ENCODE assay signal across 8 mouse cellular contexts in genomic region chr9:107298059-107298780, GRCm38 (mm10). TPM values are rescaled to one million over a fixed set of nuclear protein-coding genes. Genes with fewer than 3 reads are reported as not detected.
DNase-seq lines count a peak whose midpoint lies in the region; ATAC-seq and TF ChIP-seq lines count a peak whose summit lies in the region.

No protein-coding gene starts in this region.

- peaks cover 17% of the 10 kb centered on the region for H3K4me1 ChIP-seq in forebrain, embryonic 13.5 days
- peaks cover 30% of the 10 kb centered on the region for H3K4me1 ChIP-seq in kidney, adult 2 months (ENCODE audit: control insufficient read depth, insufficient read depth, low read length)
- peaks cover 19% of the 10 kb centered on the region; the same call in 1 of the 2 replicates for H3K4me1 ChIP-seq in lung, postnatal 0 days (ENCODE audit: insufficient read depth, low read depth, low read length)

- peaks cover 22% of the 10 kb centered on the region for H3K36me3 ChIP-seq in forebrain, embryonic 13.5 days (ENCODE audit: poor library complexity, severe bottlenecking)
- H3K36me3 ChIP-seq in kidney, adult 2 months (ENCODE audit: control insufficient read depth, insufficient read depth, low read length), result peaks cover 7% of the 10 kb centered on the region
- peaks cover 19% of the 10 kb centered on the region for H3K36me3 ChIP-seq in lung, postnatal 0 days (ENCODE audit: insufficient read depth, low read length)

- no peak for TF ChIP-seq POLR2A in kidney, adult 2 months (IDR thresholded peaks at IDR 0.05; ENCODE audit: low read depth, low read length)

- H3K27ac ChIP-seq in forebrain, embryonic 13.5 days, result no peak overlapping the region
- H3K27ac ChIP-seq in kidney, adult 2 months (ENCODE audit: insufficient read depth, low read depth, low read length), result peak overlapping the region; percentile 94
- peak overlapping the region; percentile 98 for H3K27ac ChIP-seq in lung, postnatal 0 days (ENCODE audit: low read length)

- peak; percentile 91 for TF ChIP-seq EP300 in lung, postnatal 0 days (IDR thresholded peaks at IDR 0.05)

- H3K9ac ChIP-seq in forebrain, embryonic 13.5 days, result no peak overlapping the region
- peak overlapping the region; percentile 93 for H3K9ac ChIP-seq in lung, postnatal 0 days (replicated peaks; ENCODE audit: low read depth)

- WGBS in forebrain, embryonic 13.5 days, result 90% methylated on average over 8 of the region's 8 CpGs
- WGBS in kidney, adult 2 months, result 35% methylated on average over 8 of the region's 8 CpGs
- WGBS in lung, postnatal 0 days, result 40% methylated on average over 8 of the region's 8 CpGs

- H3K4me2 ChIP-seq in forebrain, embryonic 13.5 days, result peak overlapping the region; percentile 81
- peak overlapping the region; percentile 76 for H3K4me2 ChIP-seq in lung, postnatal 0 days (replicated peaks; ENCODE audit: low read depth, low read length)

- ATAC-seq in forebrain, embryonic 13.5 days, result no peak
- peak; percentile 37 for ATAC-seq in lung, postnatal 0 days

- peaks cover 13% of the 10 kb centered on the region for H3K27me3 ChIP-seq in forebrain, embryonic 13.5 days
- H3K27me3 ChIP-seq in kidney, adult 2 months (replicated peaks; ENCODE audit: control insufficient read depth, insufficient read depth, low read length), result no peaks in the 10 kb centered on the region
- no peaks in the 10 kb centered on the region for H3K27me3 ChIP-seq in lung, postnatal 0 days (replicated peaks; ENCODE audit: insufficient read depth, low read length)

- H3K4me3 ChIP-seq in forebrain, embryonic 13.5 days, result no peak overlapping the region
- H3K4me3 ChIP-seq in kidney, adult 2 months (ENCODE audit: insufficient read depth, low read depth, low read length), result peak overlapping the region; percentile 77
- H3K4me3 ChIP-seq in lung, postnatal 0 days (ENCODE audit: low read depth, low read length), result peak overlapping the region; percentile 78

- no peaks in the 10 kb centered on the region for H3K9me3 ChIP-seq in forebrain, embryonic 13.5 days (replicated peaks)
- H3K9me3 ChIP-seq in lung, postnatal 0 days (ENCODE audit: low read length), result no peaks in the 10 kb centered on the region

- TF ChIP-seq CTCF in kidney, adult 2 months (conservative IDR thresholded peaks at IDR 0.05; ENCODE audit: insufficient read depth, insufficient read length, low read depth, low read length), result no peak
- TF ChIP-seq CTCF in lung, postnatal 0 days (IDR thresholded peaks at IDR 0.05), result no peak

- peak; percentile 14 for DNase-seq in cerebellum, adult 11-12 months
- DNase-seq in cerebellum, adult 9-10 months, result no peak
- peak; percentile 93 for DNase-seq in kidney, adult 2 months
- peak; percentile 88 for DNase-seq in lung, postnatal 0 days (ENCODE audit: low spot score)
- DNase-seq in left cerebral cortex, adult 9 months (ENCODE audit: low spot score in 2 of 2), result no peak
- DNase-seq in ovary, postnatal 10 days (ENCODE audit: low spot score), result no peak
- DNase-seq in spleen, adult 18-20 months, result no peak

RNA-seq across cellular contexts. Expression of gene Cish, which starts 2.4 kb away (rescaled TPM):
- 6.2 and 7.3 TPM in 2 replicates for polyA plus RNA-seq in forebrain, embryonic 13.5 days (2015; fragmentation: Nextera tagmentation; extraction: Ambion mirVana)
- polyA plus RNA-seq in kidney, adult 2 months (2012; rRNA removed), result 49.7 and 69.1 TPM in 2 replicates
- polyA plus RNA-seq in lung, postnatal 0 days (2015; fragmentation: Nextera tagmentation; extraction: Ambion mirVana), result 49.2 and 52.3 TPM in 2 replicates

RNA-seq across cellular contexts. Expression of gene Mapkapk3, which starts 8.5 kb away (rescaled TPM):
- 2.0 and 2.4 TPM in 2 replicates for polyA plus RNA-seq in forebrain, embryonic 13.5 days (2015; fragmentation: Nextera tagmentation; extraction: Ambion mirVana)
- 24.3 and 25.7 TPM in 2 replicates for polyA plus RNA-seq in kidney, adult 2 months (2012; rRNA removed)
- polyA plus RNA-seq in lung, postnatal 0 days (2015; fragmentation: Nextera tagmentation; extraction: Ambion mirVana), result 22.9 and 24.6 TPM in 2 replicates

RNA-seq across cellular contexts. Expression of gene Hemk1, which starts 39.9 kb away (rescaled TPM):
- polyA plus RNA-seq in forebrain, embryonic 13.5 days (2015; fragmentation: Nextera tagmentation; extraction: Ambion mirVana), result 13.3 and 13.9 TPM in 2 replicates
- 35.0 and 42.1 TPM in 2 replicates for polyA plus RNA-seq in kidney, adult 2 months (2012; rRNA removed)
- polyA plus RNA-seq in lung, postnatal 0 days (2015; fragmentation: Nextera tagmentation; extraction: Ambion mirVana), result 5.9 and 8.3 TPM in 2 replicates

RNA-seq across cellular contexts. Expression of gene 6430571L13Rik, which starts 42.2 kb away (rescaled TPM):
- polyA plus RNA-seq in forebrain, embryonic 13.5 days (2015; fragmentation: Nextera tagmentation; extraction: Ambion mirVana), result 3.1 and 3.2 TPM in 2 replicates
- 6.1 and 7.4 TPM in 2 replicates for polyA plus RNA-seq in kidney, adult 2 months (2012; rRNA removed)
- polyA plus RNA-seq in lung, postnatal 0 days (2015; fragmentation: Nextera tagmentation; extraction: Ambion mirVana), result 0.23 and 0.36 TPM in 2 replicates

Comparison
In these comparisons a context has a peak if more than half of its experiments do, and no peak if none do; other contexts are left out.
1. DNase-seq: peak in cerebellum, adult 11-12 months (single experiment), kidney, adult 2 months (single experiment) and lung, postnatal 0 days (single experiment); none in cerebellum, adult 9-10 months (single experiment), left cerebral cortex, adult 9 months (0 of 2), ovary, postnatal 10 days (single experiment) and spleen, adult 18-20 months (0 of 2).